Mouse (Mus musculus) C2C12 (cell line): ENCODE results near the gene Bag1. TPM values are rescaled to one million over a fixed set of nuclear protein-coding genes. Genes with fewer than 3 reads are reported as not detected.

Source experiments
- H3K27me3 ChIP-seq: one replicate; pipeline ENCODE4 v1.6.1; 2011; ENCODE audit not compliant: control insufficient read depth, insufficient read depth, insufficient read length
- H3K36me3 ChIP-seq: one replicate; pipeline ENCODE4 v1.6.1; 2011; ENCODE audit not compliant: control insufficient read depth, insufficient read depth
- H3K4me3 ChIP-seq: one replicate; pipeline ENCODE4 v1.5.1; 2011; ENCODE audit warnings: mild to moderate bottlenecking, control low read depth; ENCODE audit not compliant: poor library complexity, insufficient read depth, severe bottlenecking
- H3K79me2 ChIP-seq: one replicate; pipeline ENCODE4 v1.6.1; 2011; ENCODE audit not compliant: control insufficient read depth, insufficient read depth
- H3K79me3 ChIP-seq: one replicate; pipeline ENCODE4 v1.6.1; 2011; ENCODE audit warnings: low read depth, control low read depth
- H3ac ChIP-seq: one replicate; pipeline ENCODE3; 2011; ENCODE audit warnings: low read depth; ENCODE audit not compliant: control insufficient read depth, insufficient read length
- CEBPB ChIP-seq: IDR thresholded peaks from one replicate; pipeline ENCODE4 v1.6.1; 2011; ENCODE audit warnings: low read depth, mild to moderate bottlenecking, control low read depth, moderate library complexity
- CTCF ChIP-seq: IDR thresholded peaks from one replicate; pipeline ENCODE4 v1.5.1; 2011; ENCODE audit not compliant: control insufficient read depth, insufficient read depth, insufficient read length
- FOSL1 ChIP-seq: IDR thresholded peaks from one replicate; pipeline ENCODE4 v1.8.0; 2011; ENCODE audit warnings: mild to moderate bottlenecking, low read length; ENCODE audit not compliant: poor library complexity, insufficient read depth, severe bottlenecking
- MAX ChIP-seq: IDR thresholded peaks from one replicate; pipeline ENCODE4 v1.6.1; 2011; ENCODE audit warnings: mild to moderate bottlenecking, control low read depth
- MYOD1 ChIP-seq: IDR thresholded peaks from one replicate; pipeline ENCODE4 v1.6.1; 2011; ENCODE audit warnings: low read depth; ENCODE audit not compliant: control insufficient read depth, insufficient read length
- MYOG ChIP-seq: IDR thresholded peaks from one replicate; pipeline ENCODE4 v1.6.1; 2011; ENCODE audit not compliant: control insufficient read depth, insufficient read length; ENCODE audit errors: extremely low read depth
- USF1 ChIP-seq: IDR thresholded peaks from one replicate; pipeline ENCODE4 v1.6.1; 2011; ENCODE audit warnings: low read depth, mild to moderate bottlenecking, control low read depth, moderate library complexity
- polyA plus RNA-seq: library from polyadenylated mRNA; unstranded; fragments of >200 nt; fragmentation: generic; extraction: Trizol; gene quantifications from one replicate; pipeline ENCODE4 v1.2.1, GENCODE M21; 2012; ENCODE audit warnings: missing spikeins

The Bag1 gene
- polyA plus RNA-seq, 1 experiment = 170 TPM

DNA sequence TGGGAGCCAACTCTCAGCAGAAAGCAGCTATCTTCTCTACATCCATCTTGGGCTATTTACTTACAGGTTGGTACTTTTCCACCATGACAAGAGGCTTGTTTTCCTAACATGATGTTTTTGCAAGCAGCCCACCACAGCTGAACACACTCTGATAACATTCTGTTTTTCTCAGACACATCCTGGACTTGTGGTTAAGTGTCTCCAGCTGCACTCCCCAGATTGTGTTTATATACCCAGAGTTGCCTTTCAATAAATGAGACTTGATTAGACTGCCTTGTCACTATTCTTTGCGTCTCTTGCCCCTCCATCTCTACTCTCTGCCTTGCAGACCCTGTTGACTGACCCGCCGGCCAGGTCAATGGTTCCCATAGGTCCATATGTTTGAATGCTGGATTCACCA lies 48.0 kb downstream of the Bag1 start:
- Histone ChIP-seq H3K27me3 (no peaks in the 10 kb centered on the region), H3K36me3 (no peaks in the 10 kb centered on the region), H3K4me3 (no peak overlapping the region), H3ac (no peak overlapping the region), H3K79me2 (no peaks in the 10 kb centered on the region), H3K79me3 (no peaks in the 10 kb centered on the region)
- TF ChIP-seq MYOG = no peak
- no peak for TF ChIP-seq FOSL1
- TF ChIP-seq USF1 = no peak
- no peak for TF ChIP-seq CEBPB
- no peak for TF ChIP-seq MAX
- TF ChIP-seq CTCF = no peak
- TF ChIP-seq MYOD1 = no peak

DNA sequence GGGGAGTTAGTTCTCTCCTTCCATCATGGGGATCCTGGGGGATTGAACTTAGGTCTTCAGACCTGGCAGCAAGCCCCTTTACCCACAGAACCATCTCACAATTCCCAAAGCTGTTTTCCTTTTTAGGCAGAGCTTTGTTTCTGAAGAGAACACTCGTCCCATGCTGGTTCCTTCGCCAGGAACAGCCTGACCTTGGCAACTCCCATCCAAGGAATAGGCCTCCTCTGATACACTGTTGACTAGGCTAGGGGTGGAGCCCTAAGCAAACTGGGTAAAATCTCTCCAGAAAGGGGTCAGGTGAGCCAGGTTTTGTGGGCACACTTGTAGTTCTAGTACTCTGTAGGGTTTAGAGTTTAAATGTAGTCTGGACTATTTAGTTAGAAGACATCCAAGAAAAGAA lies 48.8 kb downstream of the Bag1 start:
- no peak for TF ChIP-seq MYOD1
- no peak for TF ChIP-seq MAX
- no peak for TF ChIP-seq MYOG
- no peak for TF ChIP-seq CEBPB
- TF ChIP-seq FOSL1 = no peak
- no peak for TF ChIP-seq USF1
- no peak for TF ChIP-seq CTCF
- no peaks in the 10 kb centered on the region for H3K79me2 ChIP-seq
- no peaks in the 10 kb centered on the region for H3K36me3 ChIP-seq
- H3K27me3 ChIP-seq = no peaks in the 10 kb centered on the region
- H3K4me3 ChIP-seq = no peak overlapping the region
- H3ac ChIP-seq = no peak overlapping the region
- H3K79me3 ChIP-seq = no peaks in the 10 kb centered on the region

DNA sequence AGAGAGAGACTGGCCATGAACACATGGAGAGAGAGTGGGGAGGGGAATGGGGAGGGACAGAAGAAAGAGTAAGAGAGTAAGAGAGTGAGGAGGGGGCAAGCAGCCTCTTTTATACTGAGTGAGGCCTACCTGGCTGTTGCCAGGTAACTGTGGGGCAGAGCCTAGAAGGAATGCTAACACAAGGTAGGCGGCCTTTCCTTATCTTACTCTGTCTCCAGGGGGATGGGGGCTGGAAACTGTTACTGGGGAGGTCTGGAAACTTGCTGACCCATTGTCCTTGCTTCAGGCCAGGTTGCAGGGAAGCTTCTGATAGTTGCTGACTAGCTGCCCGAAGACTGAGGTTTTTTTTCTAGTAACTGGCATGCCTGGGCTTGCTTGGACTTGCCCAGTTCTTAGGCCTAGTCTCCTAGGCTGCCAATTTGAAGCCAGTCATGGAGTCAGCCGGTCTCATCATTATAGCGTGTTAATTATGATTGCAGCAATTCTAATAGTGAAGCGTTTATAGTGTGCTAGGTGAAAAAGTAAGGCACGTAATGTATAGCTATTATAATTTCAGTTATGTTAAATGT lies 49.5 kb downstream of the Bag1 start:
- TF ChIP-seq USF1 (no peak), CTCF (no peak), CEBPB (no peak), MYOD1 (no peak), MAX (no peak), MYOG (no peak), FOSL1 (no peak)
- no peaks in the 10 kb centered on the region for H3K79me3 ChIP-seq
- no peaks in the 10 kb centered on the region for H3K79me2 ChIP-seq
- H3K36me3 ChIP-seq = no peaks in the 10 kb centered on the region
- H3K27me3 ChIP-seq = no peaks in the 10 kb centered on the region
- H3ac ChIP-seq = no peak overlapping the region
- no peak overlapping the region for H3K4me3 ChIP-seq

DNA sequence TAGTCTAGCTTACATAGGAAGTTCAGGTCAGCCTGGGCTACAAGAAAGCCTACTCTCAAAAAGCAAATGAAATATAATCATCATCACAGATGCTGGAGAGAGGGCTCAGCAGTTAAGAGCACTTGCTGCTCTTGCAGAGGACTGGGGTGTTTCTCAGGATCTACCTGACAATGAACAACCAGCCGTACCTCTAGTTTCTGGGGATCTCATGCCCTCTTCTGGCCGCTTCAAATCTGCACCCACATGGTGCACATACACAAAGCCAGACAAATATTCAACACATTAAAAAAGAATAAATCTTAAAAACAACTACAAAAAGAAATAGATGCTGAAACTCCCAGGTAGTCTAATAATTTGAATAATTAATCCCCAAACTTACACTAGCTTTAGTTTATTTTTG lies 52.4 kb downstream of the Bag1 start:
- Histone ChIP-seq H3K27me3 (no peaks in the 10 kb centered on the region), H3K4me3 (no peak overlapping the region), H3ac (no peak overlapping the region), H3K79me3 (no peaks in the 10 kb centered on the region), H3K36me3 (no peaks in the 10 kb centered on the region), H3K79me2 (no peaks in the 10 kb centered on the region)
- TF ChIP-seq FOSL1 (no peak), MYOD1 (no peak), CTCF (no peak), CEBPB (no peak), MAX (no peak), USF1 (no peak), MYOG (no peak)

DNA sequence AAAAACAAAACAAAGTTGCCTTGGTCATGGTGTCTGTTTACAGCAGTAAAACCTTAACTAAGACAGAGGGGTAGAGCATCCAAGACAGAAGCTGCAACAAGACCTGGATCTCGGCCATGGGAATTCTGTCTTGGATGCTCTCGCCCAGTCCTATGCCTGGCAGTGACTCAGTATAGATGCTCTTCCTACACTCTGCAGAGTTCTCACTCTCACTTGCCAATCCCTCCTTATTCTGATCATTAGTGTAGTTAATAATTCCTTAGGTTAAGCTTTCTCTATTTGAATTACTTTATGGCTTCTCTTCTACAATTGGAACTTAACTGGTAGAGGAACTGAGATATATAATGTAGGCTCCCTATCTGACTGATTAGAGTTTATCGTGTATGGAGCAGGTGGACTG lies 53.0 kb downstream of the Bag1 start:
- Histone ChIP-seq H3K27me3 (no peaks in the 10 kb centered on the region), H3K79me2 (no peaks in the 10 kb centered on the region), H3K4me3 (no peak overlapping the region), H3K36me3 (no peaks in the 10 kb centered on the region), H3ac (no peak overlapping the region), H3K79me3 (no peaks in the 10 kb centered on the region)
- no peak for TF ChIP-seq FOSL1
- no peak for TF ChIP-seq CTCF
- TF ChIP-seq MAX = no peak
- TF ChIP-seq MYOG = no peak
- TF ChIP-seq MYOD1 = no peak
- TF ChIP-seq CEBPB = no peak
- no peak for TF ChIP-seq USF1

DNA sequence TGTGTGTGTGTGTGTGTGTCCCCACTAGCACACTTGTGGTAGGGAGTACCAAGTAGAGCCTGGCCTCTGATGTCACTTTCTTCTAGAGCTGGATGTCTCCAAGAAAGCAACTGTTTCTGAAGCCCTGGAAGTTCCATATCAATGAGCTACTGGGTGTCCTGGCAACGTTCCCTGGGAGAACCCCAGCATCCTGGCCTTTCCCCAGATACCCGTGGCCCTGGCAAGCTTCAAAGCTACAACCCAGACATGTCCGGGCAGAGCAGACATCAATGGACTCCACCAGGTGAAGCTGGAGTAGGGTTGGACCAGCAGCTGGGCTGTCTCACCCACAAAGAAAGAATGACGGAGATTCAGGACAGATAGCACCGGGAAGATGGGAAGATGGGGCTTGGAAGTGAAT lies 56.9 kb downstream of the Bag1 start:
- Histone ChIP-seq H3K36me3 (no peaks in the 10 kb centered on the region), H3ac (no peak overlapping the region), H3K79me3 (no peaks in the 10 kb centered on the region), H3K79me2 (no peaks in the 10 kb centered on the region), H3K4me3 (no peak overlapping the region), H3K27me3 (no peaks in the 10 kb centered on the region)
- no peak for TF ChIP-seq CTCF
- TF ChIP-seq FOSL1 = no peak
- no peak for TF ChIP-seq CEBPB
- TF ChIP-seq MAX = no peak
- TF ChIP-seq MYOG = no peak
- no peak for TF ChIP-seq MYOD1
- no peak for TF ChIP-seq USF1
